Mouse (Mus musculus) spleen, adult 12 weeks (tissue): ENCODE measurements at regions not wholly inside any gene's neighbourhood (a gene's known extent, or its start where the extent isn't known, plus 50 kb on each side); places are given as distances from the start of the nearest gene placed in this dataset.
A peak's percentile ranks its signal among the peaks of the same experiment; 100 is the strongest.

Experiments used
- DNase-seq: peaks from one replicate; pipeline ENCODE4 v3.0.0; 2022; ENCODE audit warnings: low spot score

DNA sequence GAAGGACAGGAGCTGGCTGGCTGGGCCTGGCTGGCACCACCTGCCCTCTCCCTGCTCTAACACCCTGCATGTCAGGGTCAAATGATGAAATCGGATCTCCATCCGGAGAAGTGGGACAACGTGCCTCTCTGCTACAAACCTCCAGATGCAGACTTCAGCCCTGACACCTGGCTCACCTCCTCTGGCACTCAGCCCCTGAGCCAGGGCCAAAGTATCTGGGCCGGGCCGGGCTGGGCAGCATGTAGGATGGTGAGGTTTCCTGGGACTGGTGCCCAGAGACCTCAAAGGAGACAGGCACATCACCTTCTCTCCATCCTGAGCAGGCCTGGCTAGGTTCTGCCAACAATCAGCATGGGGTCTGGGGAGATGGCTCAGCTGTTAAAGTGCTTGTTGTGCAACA lies 113.5 kb downstream of the Tfcp2l1 start:
- no peak for DNase-seq

DNA sequence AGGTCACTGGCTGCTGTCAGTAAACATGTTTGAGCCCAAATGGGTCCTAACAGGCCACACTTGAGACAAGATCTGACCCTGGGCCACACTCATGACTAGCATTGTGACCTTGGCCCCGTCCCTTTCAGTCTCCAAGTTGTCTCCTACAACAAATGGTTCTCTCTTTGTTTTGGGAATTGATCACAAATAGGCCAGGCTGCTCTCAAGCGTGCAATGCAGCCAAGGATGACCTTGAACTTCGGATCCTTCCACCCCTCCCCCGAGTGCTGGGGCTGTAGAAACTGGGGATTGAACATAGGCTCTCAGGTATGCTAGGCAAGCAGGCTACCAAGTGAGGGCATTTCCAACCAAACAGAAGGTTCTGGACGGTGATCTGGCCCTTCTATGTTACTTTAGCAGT lies 120.5 kb downstream of the Tfcp2l1 start:
- DNase-seq, result no peak

DNA sequence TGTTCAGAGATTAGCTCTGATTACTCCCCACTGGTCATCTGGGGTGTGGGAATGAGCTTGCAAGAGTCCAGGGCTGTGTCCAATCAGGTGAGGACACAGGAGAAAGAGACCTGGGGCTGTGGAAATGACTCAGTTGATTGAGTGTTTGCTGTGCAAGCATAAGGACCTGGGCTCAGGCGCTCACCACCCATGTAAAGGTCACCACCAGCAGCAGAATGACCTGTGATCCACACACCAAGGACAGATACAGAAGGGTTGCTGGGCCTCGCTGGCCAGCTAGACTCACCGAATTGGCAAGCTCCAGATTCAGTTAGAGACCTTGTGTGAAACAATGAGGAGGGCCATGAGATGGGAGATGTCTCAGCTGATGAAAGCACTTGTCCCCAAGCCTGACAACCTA lies 125.1 kb downstream of the Tfcp2l1 start:
- DNase-seq, result no peak

DNA sequence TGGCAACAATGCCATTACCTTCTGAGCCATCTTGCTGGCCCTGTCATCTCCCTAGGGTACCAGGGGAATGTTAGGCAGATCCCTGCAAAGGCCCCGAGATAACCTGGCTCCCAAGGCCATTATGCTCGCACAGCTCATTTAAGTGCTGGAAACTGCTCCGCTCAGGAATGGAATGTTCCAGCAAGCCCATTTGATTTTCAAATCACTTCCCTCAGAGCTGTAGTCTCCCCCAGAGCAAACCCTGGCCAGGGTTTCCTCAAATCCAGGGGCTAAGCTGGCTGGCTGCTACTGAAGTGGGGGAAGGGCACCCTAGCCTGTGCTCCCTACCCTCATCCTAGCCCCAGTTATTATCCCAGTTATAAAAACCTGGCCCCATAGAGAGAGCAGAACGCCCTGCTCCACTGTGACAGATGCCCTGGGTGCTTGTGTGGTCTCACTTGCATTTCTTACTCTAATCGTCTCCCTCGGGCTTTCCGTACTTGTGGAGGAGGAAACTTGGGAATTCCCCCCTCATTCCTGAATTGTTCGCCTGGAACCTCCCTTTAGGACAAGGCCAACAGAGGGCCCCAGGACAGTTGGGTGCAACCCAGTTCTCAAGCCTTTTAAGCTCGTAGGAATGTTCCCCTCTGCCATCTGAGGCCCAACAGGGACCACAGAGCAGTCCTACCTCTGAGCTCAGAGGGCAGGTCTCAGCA lies 128.6 kb downstream of the Tfcp2l1 start:
- no peak for DNase-seq

DNA sequence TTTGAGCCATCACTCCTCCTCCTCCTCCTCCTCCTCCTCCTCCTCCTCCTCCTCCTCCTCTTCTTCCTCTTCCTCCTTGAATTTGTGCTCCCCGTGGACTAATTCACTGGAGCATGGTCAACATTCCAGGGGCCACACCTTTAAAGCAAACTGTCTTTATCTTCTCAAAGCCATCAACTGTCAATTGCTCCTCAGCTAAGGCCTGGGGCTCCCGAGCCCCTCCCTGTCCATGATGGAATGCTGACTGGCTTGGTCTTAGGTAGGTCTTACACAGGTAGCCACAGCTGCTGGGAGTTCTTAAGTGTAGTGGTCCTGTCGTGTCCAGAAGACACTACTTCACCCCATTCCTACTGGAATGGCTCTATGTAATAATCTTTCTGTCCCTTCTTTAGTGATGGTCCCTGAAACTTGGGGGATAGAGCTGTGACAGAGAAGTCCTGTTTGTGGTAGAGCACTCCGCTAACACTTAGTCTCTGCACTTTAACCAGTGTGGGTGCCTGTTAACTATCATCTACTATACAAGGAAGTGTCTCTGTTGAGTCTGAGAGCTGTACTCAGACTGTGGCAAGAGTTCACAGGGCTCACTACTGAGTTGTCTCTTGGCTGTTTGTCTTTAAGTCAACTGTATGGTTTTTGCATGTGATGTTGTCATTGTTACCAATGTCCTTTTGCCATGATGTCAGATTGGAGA lies 129.7 kb downstream of the Tfcp2l1 start:
- DNase-seq, result no peak

DNA sequence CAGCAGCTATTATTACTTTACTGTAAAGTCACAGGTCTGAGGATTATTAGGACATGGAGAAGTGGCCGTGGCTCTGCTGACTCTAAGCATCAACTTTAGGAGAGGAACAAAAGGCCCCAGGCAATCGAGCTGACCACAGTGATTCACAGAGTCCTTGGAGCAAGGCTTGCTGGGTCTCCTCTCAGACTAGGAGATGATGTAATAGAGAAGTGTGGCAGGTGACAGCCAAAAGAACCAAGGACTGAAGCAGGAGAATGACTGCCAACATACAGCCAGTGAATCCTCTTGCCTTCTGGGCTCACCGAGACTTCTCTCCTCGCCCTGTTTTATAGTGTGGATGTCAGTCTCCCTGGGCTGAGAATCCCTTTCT lies 130.3 kb downstream of the Tfcp2l1 start:
- no peak for DNase-seq

DNA sequence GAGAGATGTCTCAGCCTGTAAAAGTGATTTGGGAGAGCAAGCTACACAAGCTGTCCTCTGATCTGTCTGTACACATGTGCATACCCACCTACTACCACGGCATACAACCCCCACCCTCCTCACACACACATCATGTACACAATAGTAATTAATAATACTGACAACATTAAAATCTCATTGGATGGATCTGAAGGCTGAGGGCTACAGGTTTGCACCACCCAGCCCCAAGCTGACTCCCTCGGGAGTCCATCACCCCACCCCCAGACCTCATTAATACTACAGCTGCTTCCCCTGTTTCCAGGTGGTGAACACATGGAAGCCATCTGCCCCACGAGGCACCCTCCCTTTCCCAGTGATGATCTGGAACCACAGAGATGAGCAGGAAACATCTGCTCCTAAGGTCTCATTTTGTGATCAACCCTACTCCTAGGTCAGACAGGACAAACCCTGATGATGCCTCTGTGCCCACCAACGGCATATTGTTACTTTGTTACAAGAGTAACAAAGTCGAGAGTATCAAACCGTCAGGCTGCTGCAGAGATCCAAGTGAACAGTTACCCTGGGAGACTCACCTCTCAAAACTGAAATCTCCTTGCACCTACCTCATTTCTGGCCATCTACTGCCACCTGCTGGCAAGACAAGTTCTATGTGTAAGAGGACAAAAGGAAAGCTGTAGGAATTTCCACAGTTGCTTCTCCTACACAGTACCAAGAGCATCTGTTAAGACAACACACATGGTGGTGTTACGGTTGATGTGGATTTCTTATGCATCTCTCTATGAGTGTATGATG lies 131.6 kb downstream of the Tfcp2l1 start:
- peak; percentile 3 for DNase-seq

DNA sequence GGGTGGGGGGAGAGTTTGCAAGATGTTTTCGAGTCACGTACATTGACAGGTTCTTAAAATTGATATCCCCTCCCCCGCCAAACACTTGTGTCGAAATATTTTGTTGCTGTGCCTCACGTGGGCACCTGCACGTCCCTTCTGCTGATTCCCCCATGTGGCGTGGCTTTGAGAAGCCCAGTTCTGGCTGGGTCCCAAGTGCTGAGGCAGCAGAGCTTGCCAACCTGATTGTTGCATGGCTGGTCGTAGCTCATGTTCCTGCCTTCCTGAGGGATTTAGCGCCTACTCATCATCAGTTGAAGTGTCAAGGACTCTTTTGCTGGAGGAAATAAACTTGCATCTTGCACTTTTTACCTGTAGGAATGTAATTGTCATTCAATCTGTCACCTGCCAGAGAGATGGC lies 137.8 kb downstream of the Tfcp2l1 start:
- DNase-seq, result no peak

DNA sequence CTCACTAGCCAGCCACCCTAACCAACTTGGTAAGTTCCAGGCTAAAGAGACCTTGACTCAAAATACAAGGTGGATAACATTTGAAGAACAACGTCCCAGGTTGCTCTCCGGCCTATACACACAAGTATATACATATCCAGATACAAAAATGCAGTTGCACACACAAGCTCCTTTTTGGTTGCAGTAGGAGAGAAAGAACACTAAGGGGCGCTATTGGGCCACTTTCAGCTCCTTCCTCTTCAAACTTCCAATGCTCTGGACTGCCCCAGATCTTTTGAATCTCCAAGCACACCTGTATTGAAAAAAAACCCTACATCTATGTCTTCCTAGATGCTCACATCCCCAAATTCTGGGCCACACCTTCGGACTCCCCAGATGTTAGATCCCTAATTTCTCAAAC lies 141.1 kb downstream of the Tfcp2l1 start:
- no peak for DNase-seq

DNA sequence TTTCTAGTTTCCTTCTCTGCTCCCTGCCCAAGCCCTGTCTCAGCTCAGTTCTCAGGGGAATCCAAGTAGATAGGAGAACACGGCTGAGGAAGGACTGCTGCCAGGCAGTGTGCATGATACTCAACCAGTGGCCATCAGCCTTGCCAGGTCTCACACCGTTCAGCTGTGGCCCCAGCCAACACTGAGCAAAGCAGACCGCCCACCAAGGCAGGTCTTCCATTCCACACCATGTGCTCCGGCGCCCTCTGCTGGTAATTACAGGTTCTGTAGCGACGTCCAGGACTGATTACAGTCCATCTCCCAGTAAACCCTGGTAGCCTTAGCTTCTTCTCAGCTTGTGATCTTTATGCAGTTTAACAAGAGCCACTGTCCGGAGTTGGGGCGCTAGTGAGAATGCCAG lies 144.5 kb downstream of the Tfcp2l1 start:
- DNase-seq, result peak; percentile 2

DNA sequence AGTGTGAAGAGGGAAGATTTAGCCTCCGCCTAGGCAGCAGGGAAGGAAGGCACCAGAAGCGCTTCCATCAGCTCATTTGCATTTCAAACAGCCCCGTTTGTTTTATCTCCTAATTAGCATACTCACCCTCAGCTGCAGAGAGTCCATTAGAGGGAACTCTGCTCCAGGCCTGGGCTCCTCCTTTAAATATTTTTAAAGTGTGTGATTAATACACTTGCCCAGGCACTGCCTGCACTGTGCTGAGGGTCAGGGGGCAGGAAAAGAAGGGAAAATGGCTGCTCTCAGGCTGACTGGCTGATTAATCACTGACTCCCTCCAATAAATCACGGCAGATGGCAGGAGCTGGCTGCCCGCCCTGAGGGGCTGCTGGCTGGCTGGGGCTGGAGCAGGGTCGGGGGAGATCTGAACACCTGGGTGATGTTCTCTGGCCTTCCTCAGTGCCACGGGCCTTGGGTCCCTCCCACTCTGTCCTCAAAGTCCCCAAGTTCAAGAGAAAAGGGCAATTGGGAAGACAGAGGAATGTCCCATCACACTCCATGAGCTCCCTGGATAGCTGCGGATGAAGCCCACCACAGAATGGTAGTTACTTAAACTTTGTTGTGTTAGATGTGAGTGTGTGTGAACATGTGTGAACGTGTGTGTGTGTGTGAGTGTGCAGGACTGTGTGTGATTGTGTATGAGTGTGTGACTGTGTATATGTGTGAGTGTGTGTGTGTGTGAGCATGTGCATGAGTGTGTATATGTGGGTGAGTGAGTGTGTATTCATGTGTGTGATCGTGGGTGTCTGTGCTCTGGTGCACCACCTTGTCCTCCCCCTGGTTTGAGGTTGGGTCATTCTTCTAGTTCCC lies 149.1 kb downstream of the Tfcp2l1 start:
- DNase-seq, result no peak
